Mouse (Mus musculus): ENCODE results near the gene Fshr.

Gene Fshr

DNA sequence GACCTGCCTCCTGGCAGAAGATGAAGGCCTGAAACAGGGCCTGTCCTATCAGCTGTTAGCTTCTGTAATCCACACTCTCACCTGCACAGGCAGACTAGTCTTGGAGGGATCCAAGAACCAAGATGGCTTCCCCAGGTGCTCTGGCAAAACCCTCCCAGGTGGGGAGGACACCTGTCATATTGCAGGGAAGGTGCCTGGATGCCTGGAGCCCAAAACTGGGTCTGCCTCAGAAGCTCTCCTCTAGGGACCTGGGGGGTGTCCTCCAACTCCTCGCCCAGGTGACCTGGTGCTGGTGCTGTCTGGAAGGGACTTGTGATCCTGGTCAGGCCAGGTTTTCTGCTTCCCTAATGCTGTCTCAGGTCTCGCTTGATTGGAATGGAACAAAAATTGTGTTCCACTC is 167.5 kb downstream of the Fshr start:
- DNase-seq: no peak

GRCm38 (mm10) chr17:89019518-89019917 is 181.0 kb downstream of the Fshr start:
- no peak for DNase-seq

GRCm38 (mm10) chr17:89017002-89017401 is 183.5 kb downstream of the Fshr start:
- no peak for DNase-seq

DNA sequence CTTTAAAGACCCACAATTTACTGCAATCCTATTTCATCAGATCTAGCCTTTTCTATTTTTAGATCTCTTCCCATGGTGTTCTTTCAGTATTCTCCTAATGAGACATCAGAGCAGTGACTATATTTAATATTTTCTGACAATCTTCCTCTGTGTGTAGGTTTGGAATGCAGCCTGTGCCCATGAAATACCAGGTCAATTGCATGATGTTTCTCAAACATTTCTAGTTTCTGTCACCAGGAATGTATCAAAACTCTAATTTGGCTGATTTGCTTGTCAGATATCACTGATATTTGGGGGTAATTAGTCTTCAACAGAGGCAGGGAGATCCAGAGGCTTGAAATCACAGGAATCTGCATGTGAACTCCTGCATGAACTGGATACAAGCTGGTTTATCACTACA is 186.8 kb downstream of the Fshr start:
- DNase-seq: no peak

DNA sequence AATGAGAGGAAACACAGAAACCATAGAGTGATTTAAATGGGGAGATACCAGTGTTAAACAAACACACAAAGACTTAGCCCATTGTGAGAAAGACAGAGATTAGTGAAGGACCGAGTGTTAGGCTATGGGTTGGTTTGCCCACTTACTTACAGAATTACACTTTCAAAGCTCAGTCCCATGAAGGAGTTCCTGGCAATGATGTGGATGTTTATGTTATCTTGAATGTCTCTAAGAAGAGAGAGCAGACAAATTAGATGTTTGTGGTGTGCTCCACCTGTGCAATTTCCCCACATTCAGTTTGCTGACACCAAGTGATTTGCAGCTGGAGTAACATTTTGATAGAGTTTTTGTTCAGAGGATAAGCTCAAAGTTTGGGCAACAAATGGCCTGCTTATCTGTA is 191.4 kb downstream of the Fshr start:
- no peak for DNase-seq

DNA sequence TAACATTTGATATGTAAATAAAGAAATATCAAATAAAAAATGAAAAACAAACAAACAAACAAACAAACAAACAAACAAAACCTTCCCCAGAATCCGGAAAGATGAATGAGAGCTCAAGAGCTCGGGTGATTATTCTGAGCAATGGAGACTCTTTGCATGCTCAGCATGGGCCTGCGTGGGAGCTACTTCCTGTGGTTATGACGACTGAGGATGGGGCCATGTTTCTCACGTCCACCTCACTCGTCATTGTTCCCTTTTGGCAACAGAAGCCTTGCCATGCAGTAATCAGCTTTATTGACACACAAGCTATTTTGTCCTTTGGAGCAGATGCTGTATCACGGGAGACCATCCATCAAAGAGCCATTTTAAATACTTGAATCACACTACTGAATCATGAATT is 191.8 kb downstream of the Fshr start:
- DNase-seq: no peak

DNA sequence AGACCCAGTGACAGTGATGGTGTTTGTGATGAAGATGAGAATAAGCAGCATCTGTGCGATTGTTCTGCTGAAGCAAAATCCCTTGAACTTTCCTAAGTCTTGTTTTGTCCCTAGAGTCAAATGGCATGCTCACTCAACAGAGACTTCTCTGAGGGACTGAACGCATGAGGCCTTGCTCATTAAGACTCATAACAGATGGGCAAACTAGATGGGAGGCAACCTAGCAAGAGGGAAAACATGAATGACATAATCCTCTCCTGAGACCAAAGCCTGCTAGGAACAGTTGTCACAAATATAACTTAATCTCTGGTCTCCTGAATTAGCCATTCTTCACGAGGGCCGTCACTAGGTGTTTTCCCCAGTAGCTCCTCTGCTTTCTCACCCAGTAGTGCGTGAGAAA is 194.5 kb downstream of the Fshr start:
- no peak for DNase-seq

DNA sequence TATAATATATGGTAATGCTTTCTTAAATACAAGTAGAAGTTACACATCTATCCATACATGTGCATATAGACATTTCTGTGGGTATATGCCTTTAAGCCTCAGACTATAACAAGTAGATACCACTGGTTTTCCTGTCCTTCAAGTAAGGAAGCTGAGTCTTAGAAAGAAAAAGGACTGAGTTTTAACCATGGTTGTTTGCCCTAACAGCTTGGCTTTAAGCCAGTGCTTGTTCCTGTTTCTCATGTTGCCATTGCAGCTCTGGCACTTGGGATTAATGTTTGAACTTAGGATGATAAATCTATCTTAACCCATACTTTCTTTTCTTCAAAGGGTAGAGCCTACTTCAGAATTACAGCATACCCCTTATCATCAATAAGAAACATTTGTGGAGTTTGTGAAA is 200.6 kb downstream of the Fshr start:
- peak in 1 of 2 experiments; percentile 5 for DNase-seq

DNA sequence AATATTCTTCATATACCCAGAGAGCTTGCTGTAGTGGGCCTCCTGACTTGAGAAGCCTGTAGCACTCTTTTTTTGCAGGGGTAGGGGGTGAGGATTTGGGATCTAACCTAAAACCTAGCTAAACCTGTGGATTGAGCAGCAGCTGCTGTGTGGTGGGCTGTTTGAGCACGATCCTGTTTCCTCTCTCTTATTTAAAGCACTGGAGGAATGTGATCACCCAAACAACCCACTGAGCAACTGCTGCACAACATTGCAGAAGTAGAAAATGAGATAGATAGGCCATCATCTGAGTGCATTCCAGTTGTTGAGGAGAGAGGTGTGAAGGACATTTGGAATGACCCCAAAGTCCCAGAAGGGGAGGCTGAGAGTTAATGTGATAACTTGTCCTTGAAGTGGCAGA is 202.2 kb downstream of the Fshr start:
- no peak for DNase-seq

GRCm38 (mm10) chr17:88991238-88991637 is 209.2 kb downstream of the Fshr start:
- DNase-seq: no peak

DNA sequence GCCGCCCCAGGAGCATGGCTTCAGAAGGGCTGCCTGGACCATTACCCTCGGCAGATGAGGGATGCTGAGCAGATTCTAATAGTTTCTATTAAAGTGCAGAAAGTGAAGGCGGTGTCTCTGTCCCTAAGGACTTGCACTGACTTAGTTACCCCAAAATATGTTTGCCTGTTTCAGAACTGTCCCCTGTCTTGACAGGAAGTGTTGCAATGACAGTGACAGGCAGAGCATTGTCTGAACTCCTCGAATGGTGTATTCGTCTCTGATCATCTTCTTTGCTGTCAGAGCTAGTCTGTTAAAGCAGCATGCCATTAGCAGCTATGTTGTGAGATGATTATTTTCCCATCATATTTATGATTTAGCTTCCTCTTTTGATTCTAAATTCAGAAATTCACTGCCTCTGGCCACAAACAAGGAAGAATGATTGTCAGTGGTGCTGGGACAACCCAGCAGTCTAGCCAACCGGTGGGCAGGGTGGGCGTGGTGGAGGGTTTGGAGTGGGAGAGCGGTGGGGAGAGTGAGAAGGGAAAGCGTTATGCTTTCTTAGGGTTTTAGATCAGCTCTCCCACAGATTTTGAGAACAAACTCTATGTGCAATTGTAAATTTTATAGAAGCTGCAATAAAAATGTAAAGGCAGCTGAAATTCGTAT is 219.6 kb downstream of the Fshr start:
- no peak for DNase-seq

DNA sequence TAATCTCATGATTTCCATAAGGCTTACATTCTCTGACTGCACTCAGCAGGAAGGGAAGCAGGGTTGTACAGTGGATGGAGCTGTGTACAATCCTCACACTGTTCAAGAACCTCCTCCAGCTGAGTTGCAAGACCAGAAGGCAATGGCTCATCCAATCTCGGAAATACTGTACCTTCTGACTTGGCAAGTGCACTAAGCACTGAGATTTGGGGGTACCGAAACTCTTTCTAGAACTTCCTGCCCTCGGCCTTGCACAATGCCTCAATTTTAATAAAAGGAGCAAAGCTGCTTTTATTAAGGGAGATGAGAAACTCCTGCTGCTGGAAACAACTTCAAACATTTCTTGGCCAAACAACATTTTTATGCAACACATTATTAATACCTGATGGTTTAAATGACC is 225.9 kb downstream of the Fshr start:
- DNase-seq: no peak

DNA sequence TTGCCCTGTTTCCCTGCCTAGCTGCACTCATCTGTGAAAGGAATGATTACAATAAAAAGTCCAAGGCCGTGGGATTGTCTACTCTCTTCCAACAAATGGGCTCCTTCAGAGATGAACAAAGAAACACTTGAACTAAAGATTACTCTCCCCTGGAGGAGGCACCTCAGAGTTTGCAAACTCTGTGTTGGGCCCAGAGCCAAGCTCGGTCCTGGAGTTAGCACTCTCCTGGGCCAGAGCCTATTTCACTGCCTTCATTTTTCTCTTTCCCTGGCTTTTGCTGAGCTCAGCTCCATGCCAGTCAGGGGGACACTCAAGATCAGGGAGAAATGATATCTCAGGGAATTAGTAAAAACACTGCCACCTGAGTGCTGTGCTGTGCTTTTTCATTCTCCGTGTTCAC is 234.4 kb downstream of the Fshr start:
- DNase-seq: no peak

DNA sequence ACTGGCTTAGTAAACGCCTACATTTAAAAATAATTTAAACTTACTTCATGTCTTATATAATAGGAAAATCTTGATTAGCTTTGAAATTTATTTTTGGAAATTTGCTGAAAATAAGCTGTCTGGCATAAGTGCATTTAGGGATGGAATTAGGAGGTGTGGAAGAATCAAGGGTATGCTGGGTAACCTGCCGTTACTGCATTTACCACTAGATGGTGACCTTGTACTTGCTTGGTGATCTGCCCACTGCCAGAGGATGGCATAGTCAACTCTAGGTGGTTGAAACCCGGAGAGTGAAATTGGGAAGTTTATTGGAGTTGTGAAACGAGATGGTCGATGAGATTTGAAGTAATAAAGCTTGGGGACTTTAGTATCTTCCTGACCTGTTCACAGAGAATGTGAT is 246.5 kb downstream of the Fshr start:
- DNase-seq: peak; percentile 39 to 62

DNA sequence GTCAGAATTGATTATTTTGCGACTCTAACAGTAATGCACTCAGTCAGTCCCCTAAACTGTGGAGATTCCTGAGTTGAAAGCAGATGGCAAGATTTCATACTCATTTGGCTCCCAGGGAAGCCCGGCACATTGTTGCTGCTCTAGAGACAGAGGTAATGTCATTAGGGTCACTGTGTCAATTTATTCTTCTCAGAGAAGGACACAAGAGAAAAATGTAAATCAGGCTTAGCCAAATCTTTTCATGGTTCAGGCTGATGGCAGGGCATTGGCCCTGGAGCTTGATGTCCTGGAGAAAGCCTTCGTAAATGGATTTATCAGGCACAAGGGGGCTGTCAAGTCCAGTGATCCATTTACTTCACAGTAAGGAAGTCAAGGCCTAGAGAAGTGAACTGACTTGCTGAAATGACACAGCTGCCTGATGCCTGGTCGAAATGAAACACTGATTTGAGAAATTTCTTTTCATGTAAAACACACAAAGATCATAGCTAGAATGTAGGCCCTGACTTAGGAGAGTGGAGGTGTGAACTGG is 262.3 kb downstream of the Fshr start:
- DNase-seq: no peak

GRCm38 (mm10) chr17:88937341-88938152 is 262.9 kb downstream of the Fshr start:
- no peak for DNase-seq

GRCm38 (mm10) chr17:88936941-88937340 is 263.5 kb downstream of the Fshr start:
- DNase-seq: no peak

Measured in kidney, postnatal 36 days (tissue).